Mouse (Mus musculus): ENCODE data around the gene Exoc2. TPM values are rescaled to one million over a fixed set of nuclear protein-coding genes. Genes with fewer than 3 reads are reported as not detected.

Gene Exoc2
- total RNA-seq (2022): 10 to 100 TPM; 41.5 to 47.2 (median 43.8) TPM

GRCm38 (mm10) chr13:30973501-30974246 is at the start of gene Exoc2, which contains the start of gene Gm5447:
Gene Exoc2, minus strand, starts transcription at chr13:30974093.
Gene Gm5447, plus strand, starts transcription at chr13:30974204.
- DNase-seq (ENCODE audit: low spot score in 2 of 2): peak; percentile 68 to 71

- no peak for DNase-seq (ENCODE audit: low spot score in 2 of 2)
These were observed 49.8 kb upstream of the Exoc2 start for GRCm38 (mm10) chr13:31023664-31024063.

- no peak for DNase-seq (ENCODE audit: low spot score in 2 of 2)
These were observed 48.0 kb upstream of the Exoc2 start for GRCm38 (mm10) chr13:31021927-31022326.

GRCm38 (mm10) chr13:31021514-31021913 is 47.6 kb upstream of the Exoc2 start:
- DNase-seq (ENCODE audit: low spot score in 2 of 2): no peak

GRCm38 (mm10) chr13:31017545-31017944 is 43.7 kb upstream of the Exoc2 start:
- DNase-seq (ENCODE audit: low spot score in 2 of 2): no peak

GRCm38 (mm10) chr13:31004995-31005394 is 31.1 kb upstream of the Exoc2 start:
- no peak for DNase-seq (ENCODE audit: low spot score in 2 of 2)

- DNase-seq (ENCODE audit: low spot score in 2 of 2): no peak
These were observed 30.6 kb upstream of the Exoc2 start for GRCm38 (mm10) chr13:31004458-31004857.

GRCm38 (mm10) chr13:30999799-31000198 is 25.9 kb upstream of the Exoc2 start:
- DNase-seq (ENCODE audit: low spot score in 2 of 2): no peak

- DNase-seq (ENCODE audit: low spot score in 2 of 2): no peak
These were observed 23.8 kb upstream of the Exoc2 start for GRCm38 (mm10) chr13:30997526-30998253.

- DNase-seq (ENCODE audit: low spot score in 2 of 2): no peak
These were observed 20.5 kb upstream of the Exoc2 start for GRCm38 (mm10) chr13:30994249-30994858.

- peak; percentile 34 to 45 for DNase-seq (ENCODE audit: low spot score in 2 of 2)
These were observed 19.9 kb upstream of the Exoc2 start for GRCm38 (mm10) chr13:30993819-30994218.

- DNase-seq (ENCODE audit: low spot score in 2 of 2): no peak
These were observed 16.3 kb upstream of the Exoc2 start for GRCm38 (mm10) chr13:30990233-30990632.

GRCm38 (mm10) chr13:30989710-30990109 is 15.8 kb upstream of the Exoc2 start:
- no peak for DNase-seq (ENCODE audit: low spot score in 2 of 2)

- DNase-seq (ENCODE audit: low spot score in 2 of 2): no peak
These were observed 13.8 kb upstream of the Exoc2 start for GRCm38 (mm10) chr13:30987686-30988085.

- DNase-seq (ENCODE audit: low spot score in 2 of 2): no peak
These were observed 13.1 kb upstream of the Exoc2 start for GRCm38 (mm10) chr13:30986934-30987455.

- DNase-seq (ENCODE audit: low spot score in 2 of 2): peak in 1 of 2 experiments; percentile 20
These were observed 11.9 kb upstream of the Exoc2 start for GRCm38 (mm10) chr13:30985598-30986466.

GRCm38 (mm10) chr13:30985275-30985597 is 11.3 kb upstream of the Exoc2 start:
- no peak for DNase-seq (ENCODE audit: low spot score in 2 of 2)

GRCm38 (mm10) chr13:30981666-30982065 is 7.8 kb upstream of the Exoc2 start:
- no peak for DNase-seq (ENCODE audit: low spot score in 2 of 2)

- peak in 1 of 2 experiments; percentile 43 for DNase-seq (ENCODE audit: low spot score in 2 of 2)
These were observed 4.3 kb upstream of the Exoc2 start for GRCm38 (mm10) chr13:30978224-30978623.

- no peak for DNase-seq (ENCODE audit: low spot score in 2 of 2)
These were observed 2.7 kb upstream of the Exoc2 start for GRCm38 (mm10) chr13:30976536-30977084.

- no peak for DNase-seq (ENCODE audit: low spot score in 2 of 2)
These were observed 346 bp upstream of the Exoc2 start for GRCm38 (mm10) chr13:30974247-30974630.

All from left cerebral cortex, adult 8-10 months (tissue).